Mouse (Mus musculus) heart, postnatal 14 days (tissue): Measurements from ENCODE around the gene Oog3. TPM values are rescaled to one million over a fixed set of nuclear protein-coding genes. Genes with fewer than 3 reads are reported as not detected.

Experiments
- DNase-seq, 2 experiments: peaks; one replicate each; pipeline ENCODE4 v3.0.0; 2021 to 2022
- intact Hi-C: fragments of 180-260 bp; cut with DNase I; formaldehyde crosslinking; loops from one replicate; pipeline ENCODE4 v1.15.1; 2025
- long read RNA-seq, 2 experiments: library from polyadenylated mRNA; stranded (forward); transcript quantifications; one replicate each; pipeline ENCODE4 v2.0.0; 2021
- total RNA-seq, 2 experiments: library from RNA; stranded (reverse); gene quantifications; 2 replicates each; pipeline ENCODE4 v1.2.3; 2021

Gene Oog3
- total RNA-seq = not detected
- long read RNA-seq, experiment 1 = 0 reads
- long read RNA-seq, experiment 2 = 0 reads

GRCm38 (mm10) chr4:144162563-144162962 lies at the start of gene Oog3:
Gene Oog3, minus strand, starts transcription at chr4:144162663.
- intact Hi-C loops = no loop called here
- DNase-seq = no peak

GRCm38 (mm10) chr4:144190419-144190818 lies 28.0 kb upstream of the Oog3 start, which contains the start of gene Oog2:
Gene Oog2, plus strand, starts transcription at chr4:144190719.
- intact Hi-C loops = no loop called here

More at GRCm38 (mm10) chr4:144190419-144190818, 28.0 kb upstream of the Oog3 start, which contains the start of gene Oog2:
- no peak for DNase-seq

Other genes with a start within 250 kb of the Oog3 start
- gene Pramef25, start 211.6 kb downstream of the Oog3 start, total RNA-seq = not detected
- gene Gm13101, start 195.7 kb downstream of the Oog3 start, total RNA-seq = not detected
- not detected for gene Pramef17, start 168.3 kb downstream of the Oog3 start, total RNA-seq
- gene Pramel4, start 103.5 kb downstream of the Oog3 start, total RNA-seq = not detected
- gene Gm13102, start 56.2 kb downstream of the Oog3 start, total RNA-seq = not detected
- gene Oog2, start 28.1 kb upstream of the Oog3 start, total RNA-seq = not detected
- not detected for gene C87977, start 50.7 kb upstream of the Oog3 start, total RNA-seq
- not detected for gene Pramel5, start 117.8 kb upstream of the Oog3 start, total RNA-seq
- gene Gm13128, start 167.6 kb upstream of the Oog3 start, total RNA-seq = not detected
- gene Gm13119, start 195.3 kb upstream of the Oog3 start, total RNA-seq = not detected
- not detected for gene Pramef20, start 215.3 kb upstream of the Oog3 start, total RNA-seq
- not detected for gene Pramef12, start 245.8 kb upstream of the Oog3 start, total RNA-seq